Comparison of ENCODE assay signal across 24 mouse cellular contexts in the genomic region with DNA sequence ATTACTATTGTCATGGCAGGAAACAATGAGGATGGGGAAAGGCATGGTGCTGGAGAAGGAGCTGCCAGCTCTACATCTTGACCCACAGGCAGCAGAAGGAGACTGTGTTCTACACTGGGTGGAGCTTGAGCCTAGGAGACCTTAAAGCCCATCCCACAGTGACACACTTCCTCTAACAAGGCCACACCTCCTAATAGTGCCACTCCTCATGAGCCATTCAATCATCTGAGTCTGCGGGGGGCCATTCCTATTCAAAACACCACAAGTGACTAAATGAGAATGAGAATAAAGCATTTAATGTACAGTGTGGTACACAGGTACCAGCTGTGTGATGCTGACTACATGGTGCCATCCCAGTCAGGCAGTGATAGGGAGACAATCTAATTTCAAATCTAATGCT.
"Had no signal": no experiment of that assay in that cellular context is flagged by ENCODE, and none has a peak within 500 bp of the region (broad histone marks: within the 10 kb centered on the region; RNA-seq: fewer than 3 reads in every experiment).

No protein-coding gene starts in this region.

- ATAC-seq: inflammation-experienced regulatory T-cells, adult 6 months; intestine, embryonic 15.5 days; intestine, postnatal 0 days had no signal

- DNase-seq: gastrocnemius, postnatal 14 days; gastrocnemius, postnatal 36 days; heart, adult 18-20 months; heart, postnatal 14 days; heart, postnatal 36 days; kidney, adult 18-20 months; kidney, adult 8-10 months; kidney, postnatal 10 days; kidney, postnatal 25 days; kidney, postnatal 4 days; left cerebral cortex, postnatal 4 days had no signal

- H3K4me2 ChIP-seq: heart, embryonic 11.5 days; heart, embryonic 13.5 days; heart, embryonic 15.5 days; hindbrain, embryonic 13.5 days; hindbrain, embryonic 15.5 days; intestine, embryonic 15.5 days; limb, embryonic 13.5 days; limb, embryonic 15.5 days; liver, embryonic 15.5 days had no signal

- H3K4me3 ChIP-seq: heart, embryonic 13.5 days; heart, embryonic 15.5 days; hindbrain, embryonic 13.5 days; hindbrain, embryonic 15.5 days; intestine, embryonic 15.5 days; layer of hippocampus, adult 2 months; left cerebral cortex, adult 2 months; limb, embryonic 13.5 days; limb, embryonic 15.5 days; liver, embryonic 15.5 days had no signal

- H3K9ac ChIP-seq: heart, embryonic 13.5 days; heart, embryonic 15.5 days; hindbrain, embryonic 13.5 days; hindbrain, embryonic 15.5 days; intestine, embryonic 15.5 days; limb, embryonic 13.5 days; limb, embryonic 15.5 days; liver, embryonic 15.5 days had no signal

- H3K36me3 ChIP-seq: heart, embryonic 13.5 days; heart, embryonic 15.5 days; hindbrain, embryonic 13.5 days; hindbrain, embryonic 15.5 days; intestine, embryonic 15.5 days; limb, embryonic 13.5 days; limb, embryonic 15.5 days; liver, embryonic 15.5 days had no signal

- H3K9me3 ChIP-seq: heart, embryonic 13.5 days; heart, embryonic 15.5 days; hindbrain, embryonic 13.5 days; hindbrain, embryonic 15.5 days; intestine, embryonic 15.5 days; limb, embryonic 13.5 days; limb, embryonic 15.5 days; liver, embryonic 15.5 days had no signal

- H3K27me3 ChIP-seq: heart, embryonic 13.5 days; heart, embryonic 15.5 days; hindbrain, embryonic 13.5 days; hindbrain, embryonic 15.5 days; limb, embryonic 13.5 days; limb, embryonic 15.5 days had no signal

- H3K27ac ChIP-seq: heart, embryonic 13.5 days; heart, embryonic 15.5 days; hindbrain, embryonic 13.5 days; hindbrain, embryonic 15.5 days; intestine, embryonic 15.5 days; layer of hippocampus, adult 2 months; limb, embryonic 13.5 days; limb, embryonic 15.5 days; liver, embryonic 15.5 days had no signal

- H3K4me1 ChIP-seq: heart, embryonic 13.5 days; heart, embryonic 15.5 days; hindbrain, embryonic 13.5 days; hindbrain, embryonic 15.5 days; intestine, embryonic 15.5 days; limb, embryonic 13.5 days; limb, embryonic 15.5 days; liver, embryonic 15.5 days had no signal
